Mouse (Mus musculus) layer of hippocampus, adult 8-10 months (tissue): ENCODE data around the gene Ugt1a2. TPM values are rescaled to one million over a fixed set of nuclear protein-coding genes. Genes with fewer than 3 reads are reported as not detected.
"Not testable (repeated sequence)": the region's sequence is repeated elsewhere in the genome, so short reads cannot be mapped to it uniquely, and the experiment has no call there.

ENCODE experiments used
- DNase-seq, 2 experiments: peaks; one replicate each; pipeline ENCODE4 v3.0.0; 2022; ENCODE audit warnings: low spot score in 2 of 2
- total RNA-seq, 4 experiments: library from RNA; stranded (reverse); gene quantifications; 2 replicates each; pipeline ENCODE4 v1.2.4; 2022

Gene Ugt1a2
- under 1 TPM in 1 of 4 experiments, not detected in 3; 0.53 TPM for total RNA-seq

DNA sequence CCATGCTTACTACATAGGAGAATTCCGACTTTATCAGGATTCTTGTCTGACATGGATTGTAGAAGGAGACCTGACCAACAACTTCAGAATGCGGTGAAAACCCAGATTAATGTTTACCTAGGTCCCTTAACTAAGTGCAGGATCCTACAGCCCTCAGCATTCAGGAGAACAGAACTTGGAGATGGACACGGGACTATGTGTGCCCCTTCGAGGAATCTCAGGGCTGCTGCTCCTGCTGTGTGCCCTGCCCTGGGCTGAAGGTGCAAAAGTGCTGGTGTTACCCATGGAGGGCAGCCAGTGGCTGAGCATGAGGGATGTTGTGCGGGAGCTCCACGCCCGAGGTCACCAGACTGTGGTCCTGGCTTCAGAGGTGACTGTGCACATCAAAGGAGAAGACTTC, at the start of gene Ugt1a2:
Gene Ugt1a2, plus strand, starts transcription at position 146 of the 400 bp plus-strand sequence.
- no peak for DNase-seq

DNA sequence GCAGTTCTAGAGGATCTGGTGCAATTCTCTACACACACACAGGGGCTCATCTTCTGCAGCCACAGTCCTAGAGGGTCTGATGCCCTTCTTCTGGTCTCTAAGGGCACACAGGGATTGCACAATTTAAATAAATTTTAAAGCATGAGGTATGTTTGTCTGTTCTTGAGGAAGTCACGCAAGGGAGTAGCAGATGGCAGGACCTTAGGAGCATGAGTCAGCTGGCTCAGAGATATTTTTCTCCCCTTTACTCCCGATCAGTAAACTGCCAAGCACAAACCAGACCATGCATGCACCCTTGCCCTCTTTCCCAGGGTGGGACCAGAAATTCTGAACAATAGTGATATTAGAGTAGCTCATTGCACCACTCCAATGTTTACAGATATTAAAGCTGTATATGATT, 42.0 kb upstream of the Ugt1a2 start:
- no peak for DNase-seq

DNA sequence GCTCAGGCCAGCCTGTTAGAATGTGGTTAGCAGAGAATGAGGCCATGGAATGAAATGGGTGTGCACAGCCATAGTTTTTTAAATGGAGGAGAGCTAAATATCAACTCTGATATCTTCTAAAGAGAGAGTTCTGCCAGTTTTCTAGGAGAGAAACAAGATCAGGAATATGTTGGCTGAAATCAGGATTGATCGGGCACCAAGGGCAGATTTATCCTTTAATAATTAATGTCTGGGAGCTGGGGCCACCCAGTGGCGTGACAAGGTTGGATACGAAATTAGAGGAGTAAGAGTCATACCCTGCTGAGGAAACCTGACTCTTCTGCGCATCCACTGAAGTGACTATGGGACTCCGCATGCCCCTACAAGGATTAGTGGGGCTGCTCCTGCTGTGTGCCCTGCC, 34.7 kb upstream of the Ugt1a2 start, which contains the start of gene Ugt1a5:
Gene Ugt1a5, plus strand, starts transcription at position 302 of the 400 bp plus-strand sequence.
- DNase-seq, result no peak

DNA sequence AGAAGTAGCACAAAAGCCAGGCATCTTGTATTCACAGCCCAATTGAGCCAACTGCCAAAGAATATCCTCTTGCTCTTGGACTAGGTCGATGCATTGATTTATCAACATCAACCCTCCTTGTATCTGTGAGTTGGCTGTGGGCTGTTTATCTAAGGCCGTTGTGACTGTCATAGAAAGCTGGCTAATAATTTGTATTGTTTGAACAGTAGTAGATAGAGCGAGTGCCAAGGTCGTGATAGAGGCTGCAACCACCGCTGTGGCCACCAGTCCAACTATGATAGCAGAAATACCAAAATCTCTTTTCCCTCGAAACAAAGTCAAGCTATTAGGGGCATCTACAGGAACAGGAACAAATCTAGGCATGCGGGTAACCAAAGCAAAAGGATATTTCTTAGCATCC, 28.2 kb upstream of the Ugt1a2 start:
- DNase-seq, result not testable (repeated sequence)

DNA sequence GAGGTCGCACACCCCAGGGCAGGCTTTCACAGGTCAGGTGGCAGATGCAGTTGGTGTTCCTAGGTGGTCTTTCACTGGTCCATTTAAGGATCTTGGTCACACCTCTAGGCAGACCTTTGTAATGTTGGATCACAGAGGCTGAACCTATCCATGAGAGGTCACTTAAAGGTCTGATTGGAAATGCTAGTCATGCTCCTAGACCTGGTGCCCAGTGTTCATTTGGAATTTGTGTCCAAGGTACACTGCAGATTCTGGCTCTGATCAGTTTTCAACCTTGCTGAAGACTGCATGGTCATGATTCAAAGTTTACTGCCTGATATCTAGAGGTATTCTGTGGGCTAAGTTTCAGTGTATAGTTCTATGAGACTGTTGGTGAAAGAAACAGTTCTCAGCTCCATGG, 20.7 kb upstream of the Ugt1a2 start:
- no peak for DNase-seq

DNA sequence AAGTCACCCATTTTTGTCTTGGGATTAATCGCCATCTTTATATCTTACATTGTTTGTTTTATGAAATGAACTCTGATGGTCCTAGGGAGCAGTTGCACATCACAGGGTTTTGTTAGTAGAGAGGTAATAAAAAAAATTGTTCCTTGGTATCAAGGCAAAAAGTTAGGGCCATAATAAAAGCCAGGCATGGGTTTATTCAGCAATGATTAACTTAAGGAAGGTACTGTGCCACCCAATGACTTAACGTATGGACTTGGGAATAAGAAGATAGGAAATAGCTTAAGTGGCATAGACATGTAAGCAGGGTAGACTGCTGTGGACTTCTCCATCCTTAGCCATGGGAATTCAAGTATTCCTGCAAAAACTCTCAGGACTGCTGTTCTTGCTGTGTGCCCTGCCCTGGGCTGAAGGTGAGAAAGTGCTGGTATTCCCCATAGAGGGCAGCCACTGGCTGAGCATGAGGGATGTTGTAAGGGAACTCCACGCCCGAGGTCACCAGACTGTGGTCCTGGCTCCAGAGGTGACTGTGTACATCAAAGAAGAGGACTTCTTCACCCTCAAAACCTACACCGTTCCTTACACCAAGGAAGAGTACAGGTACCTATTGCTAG, 14.0 kb upstream of the Ugt1a2 start:
- DNase-seq, result no peak

DNA sequence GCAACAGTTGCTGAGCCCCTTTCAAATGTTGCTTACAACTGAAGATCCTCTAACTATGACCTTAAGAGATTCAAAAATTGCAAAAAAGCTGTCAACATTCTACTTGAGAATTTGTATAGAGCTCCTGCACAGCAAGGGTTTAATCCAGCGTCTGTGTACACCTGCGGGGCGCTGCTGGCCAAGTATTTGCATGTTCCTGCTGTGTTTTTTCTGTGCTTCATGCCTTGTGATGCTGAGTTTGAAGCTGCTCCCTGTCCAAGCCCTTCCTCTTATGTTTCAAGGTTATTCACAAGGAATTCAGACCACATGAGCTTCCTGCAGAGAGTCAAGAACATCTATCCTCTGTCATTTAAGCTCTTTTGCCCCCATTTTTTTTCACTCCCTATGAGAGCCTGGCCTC, 8.3 kb upstream of the Ugt1a2 start:
- DNase-seq, result no peak

DNA sequence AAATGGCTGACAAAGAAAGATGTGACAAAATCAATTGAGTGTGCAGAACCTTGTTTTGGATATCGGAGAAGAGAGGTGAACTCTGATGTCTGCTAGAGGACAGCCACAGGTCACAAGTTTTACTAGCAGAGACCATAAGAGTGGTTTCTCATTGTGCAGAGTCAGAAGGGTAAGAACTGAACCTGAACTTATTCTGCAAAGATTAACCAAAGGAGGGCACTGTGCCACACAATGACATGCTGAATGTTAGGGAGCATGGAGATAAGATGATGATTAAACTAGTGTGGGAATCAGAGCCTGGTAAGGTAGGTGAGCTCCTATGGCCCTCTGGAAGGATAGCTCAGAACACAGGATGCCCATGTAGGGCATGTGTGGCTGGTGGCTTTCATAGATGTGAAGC, 4.7 kb upstream of the Ugt1a2 start:
- DNase-seq, result no peak

DNA sequence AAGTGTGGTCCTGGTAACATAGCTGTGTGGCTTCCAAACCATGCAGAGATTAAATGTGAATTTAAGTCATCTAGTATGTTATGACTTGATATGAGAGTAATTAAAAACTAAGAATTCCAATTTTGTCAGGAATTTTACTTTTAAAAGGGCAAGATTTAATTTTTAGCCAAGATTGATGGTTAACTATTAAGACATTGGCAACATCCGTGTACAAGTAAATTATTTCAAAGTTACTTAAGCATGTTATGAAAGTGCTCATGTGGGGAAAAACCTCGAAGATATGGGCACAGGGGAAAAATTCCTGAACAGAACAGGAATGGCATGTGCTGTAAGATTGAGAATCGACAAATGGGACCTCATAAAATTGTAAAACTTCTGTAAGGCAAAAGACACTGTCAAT, 3.0 kb upstream of the Ugt1a2 start:
- DNase-seq, result no peak

DNA sequence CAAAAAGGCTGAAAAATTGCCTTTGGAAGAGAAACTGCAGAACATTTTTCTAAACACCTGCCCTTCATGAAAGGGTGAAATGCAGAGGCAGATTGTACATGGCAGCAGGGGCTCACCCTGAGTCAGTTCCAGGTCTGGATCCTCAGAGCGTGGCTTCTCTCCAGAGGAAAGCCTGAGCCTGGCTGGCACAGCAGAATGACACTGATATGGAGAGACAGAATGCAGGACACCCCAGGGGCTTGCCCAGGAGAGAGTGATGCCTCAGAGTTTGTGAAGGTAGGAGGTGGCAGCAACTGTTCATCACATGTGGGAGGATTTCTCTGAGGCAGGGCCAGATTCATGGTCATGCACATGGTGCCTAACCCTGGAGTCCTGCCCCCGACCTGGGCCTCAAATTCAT, 405 bp upstream of the Ugt1a2 start:
- no peak for DNase-seq

DNA sequence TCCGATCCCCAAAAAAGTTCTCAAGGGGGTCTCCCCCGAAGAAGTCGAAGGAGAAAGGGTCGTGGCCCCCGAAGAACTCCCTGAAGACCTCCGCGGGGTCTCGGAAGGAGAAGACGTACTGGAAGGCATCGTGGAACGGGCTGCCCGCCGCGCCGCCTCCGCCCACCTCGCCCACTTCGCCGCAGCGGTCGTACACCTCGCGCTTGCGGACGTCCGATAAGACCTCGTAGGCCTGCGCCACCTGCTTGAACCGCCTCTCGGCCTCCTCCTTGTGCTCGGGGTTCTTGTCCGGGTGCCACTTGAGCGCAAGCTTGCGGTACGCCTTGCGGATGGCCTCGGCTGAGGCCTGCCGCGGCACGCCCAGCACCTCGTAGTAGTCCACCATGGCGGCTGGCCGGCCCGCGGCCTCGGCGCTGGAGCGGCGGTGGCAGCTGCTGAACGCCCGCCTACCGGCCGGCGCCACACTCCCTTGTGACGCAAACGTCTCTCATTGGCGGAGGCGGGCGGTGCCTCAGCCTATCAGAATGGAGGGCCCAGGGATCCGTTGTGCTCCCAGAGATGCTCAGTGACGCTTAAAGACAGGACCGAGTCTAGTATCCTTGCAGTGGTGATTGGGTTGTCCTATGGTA, 5.0 kb downstream of the Ugt1a2 start, which contains the start of gene Dnajb3:
Gene Dnajb3, minus strand, starts transcription at position 489 of the 629 bp plus-strand sequence.
- peak; percentile 78 to 82 for DNase-seq

DNA sequence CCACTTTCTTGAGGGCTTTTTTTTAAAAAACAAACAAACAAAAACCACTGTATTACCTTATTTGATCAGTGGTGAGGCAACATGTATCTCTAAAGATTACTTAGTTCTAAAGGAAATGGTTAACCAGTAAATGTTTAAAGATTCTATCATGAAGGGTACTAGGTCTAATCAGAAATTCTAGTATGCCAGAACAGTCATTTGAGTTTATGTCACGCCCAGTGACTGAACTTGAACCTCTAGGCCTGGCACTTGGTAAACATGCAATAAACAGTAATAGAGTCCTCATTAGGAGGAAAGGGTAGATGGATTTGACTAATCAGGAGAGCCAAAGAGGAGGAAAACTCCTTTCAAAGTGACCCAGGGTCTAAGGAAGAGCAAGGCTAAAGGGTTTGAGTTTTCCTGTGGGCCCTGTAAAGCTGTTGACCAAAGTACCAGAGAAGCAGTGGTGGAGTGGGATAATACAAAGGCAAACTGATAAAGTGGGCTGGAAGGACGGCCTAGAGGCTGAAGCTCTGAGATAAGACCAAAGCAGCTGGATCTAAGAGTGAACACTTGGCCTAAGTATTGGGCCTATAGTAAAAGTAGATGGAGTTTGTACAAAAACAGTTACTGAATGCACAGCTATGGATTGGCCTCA, 6.6 kb downstream of the Ugt1a2 start:
- no peak for DNase-seq

DNA sequence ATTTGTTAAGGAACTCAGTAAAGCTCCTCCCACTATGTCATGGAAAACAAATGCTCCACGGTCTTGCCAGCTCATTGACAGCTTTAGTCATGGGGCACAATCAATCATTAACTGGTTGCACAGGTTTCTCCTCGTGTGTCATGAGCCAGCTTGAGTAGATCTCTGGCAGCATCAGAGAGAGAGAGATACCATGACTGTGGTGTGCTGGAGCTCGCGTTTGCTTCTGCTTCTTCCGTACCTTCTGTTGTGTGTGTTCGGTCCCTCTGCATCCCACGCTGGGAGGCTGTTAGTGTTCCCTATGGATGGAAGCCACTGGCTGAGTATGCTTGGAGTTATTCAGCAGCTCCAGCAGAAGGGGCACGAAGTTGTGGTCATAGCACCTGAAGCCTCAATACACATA, 11.4 kb downstream of the Ugt1a2 start, which contains the start of gene Ugt1a1:
Gene Ugt1a1, plus strand, starts transcription at position 148 of the 400 bp plus-strand sequence.
- no peak for DNase-seq

DNA sequence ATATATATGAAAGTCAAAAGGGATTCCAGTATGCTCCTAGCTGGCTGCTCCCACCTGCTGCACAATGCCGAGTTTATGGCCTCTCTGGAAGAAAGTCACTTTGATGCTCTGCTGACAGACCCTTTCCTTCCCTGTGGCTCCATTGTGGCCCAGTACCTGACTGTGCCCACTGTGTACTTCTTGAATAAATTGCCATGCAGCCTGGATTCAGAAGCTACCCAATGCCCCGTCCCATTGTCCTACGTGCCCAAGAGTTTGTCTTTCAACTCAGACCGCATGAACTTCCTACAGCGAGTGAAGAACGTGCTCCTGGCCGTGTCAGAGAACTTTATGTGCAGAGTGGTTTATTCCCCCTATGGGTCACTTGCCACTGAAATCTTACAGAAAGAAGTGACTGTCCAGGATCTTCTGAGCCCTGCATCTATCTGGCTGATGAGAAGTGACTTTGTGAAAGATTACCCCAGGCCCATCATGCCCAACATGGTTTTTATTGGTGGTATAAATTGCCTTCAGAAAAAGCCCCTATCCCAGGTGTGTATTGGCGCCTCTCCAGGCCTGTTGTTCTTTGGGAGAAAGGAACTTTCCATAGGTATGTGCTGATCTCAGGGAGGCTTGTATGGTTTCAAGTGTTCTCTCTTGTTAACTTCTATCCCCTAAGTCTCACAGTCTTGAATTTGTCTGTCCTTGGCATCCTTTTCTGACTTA, 12.1 kb downstream of the Ugt1a2 start:
- no peak for DNase-seq

DNA sequence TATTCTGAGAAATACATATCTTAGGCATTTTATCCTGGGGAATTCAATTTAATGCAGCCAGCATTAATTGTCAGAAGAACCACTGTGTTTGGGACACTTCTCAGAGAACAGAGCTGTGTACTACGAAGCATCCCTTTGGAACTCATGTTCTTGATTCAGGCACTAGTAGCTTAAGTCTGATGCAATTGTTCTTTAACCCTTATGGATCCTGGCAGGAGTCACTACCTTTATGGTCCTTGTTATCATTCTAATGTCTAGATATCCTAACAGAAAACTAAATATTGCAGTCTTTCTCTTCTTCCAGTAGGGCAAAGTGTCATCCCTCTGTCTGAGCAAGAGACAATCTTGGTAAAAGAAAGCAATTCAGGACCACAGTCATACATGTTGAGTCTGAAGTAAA, 12.7 kb downstream of the Ugt1a2 start:
- no peak for DNase-seq

DNA sequence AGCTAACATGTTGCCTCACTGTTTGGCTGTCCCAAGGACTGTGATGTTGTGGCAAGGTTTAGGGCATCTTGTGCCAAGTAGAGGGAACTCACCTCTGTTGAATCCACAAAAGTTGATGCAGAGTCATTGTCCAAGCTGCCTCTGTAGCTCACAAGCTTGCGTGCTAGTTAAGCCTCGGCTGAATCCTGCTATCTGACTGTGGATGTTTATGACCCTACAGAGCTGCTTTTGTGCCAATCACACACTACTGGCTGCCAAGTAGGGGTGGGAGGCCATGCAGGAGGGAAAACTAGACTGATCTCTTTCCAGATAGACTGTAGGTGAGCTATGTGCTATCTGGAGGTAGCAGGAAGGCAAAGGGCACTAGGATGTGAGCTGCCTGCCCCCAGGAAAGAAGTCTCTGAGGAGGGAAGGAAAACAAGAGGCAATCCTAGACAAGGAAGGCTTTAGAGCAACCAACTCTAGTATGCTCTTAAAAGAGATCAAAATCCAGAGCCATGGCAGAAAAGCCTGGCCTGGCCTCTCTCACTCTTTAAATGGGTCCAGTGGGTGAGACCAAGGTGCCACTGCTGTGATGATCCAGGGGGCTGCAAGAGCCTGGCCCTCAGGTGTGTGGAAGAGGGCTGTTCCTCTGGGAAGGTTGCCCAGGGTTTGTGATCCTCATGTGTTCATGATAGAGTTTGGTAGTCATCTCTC, 13.5 kb downstream of the Ugt1a2 start:
- no peak for DNase-seq

DNA sequence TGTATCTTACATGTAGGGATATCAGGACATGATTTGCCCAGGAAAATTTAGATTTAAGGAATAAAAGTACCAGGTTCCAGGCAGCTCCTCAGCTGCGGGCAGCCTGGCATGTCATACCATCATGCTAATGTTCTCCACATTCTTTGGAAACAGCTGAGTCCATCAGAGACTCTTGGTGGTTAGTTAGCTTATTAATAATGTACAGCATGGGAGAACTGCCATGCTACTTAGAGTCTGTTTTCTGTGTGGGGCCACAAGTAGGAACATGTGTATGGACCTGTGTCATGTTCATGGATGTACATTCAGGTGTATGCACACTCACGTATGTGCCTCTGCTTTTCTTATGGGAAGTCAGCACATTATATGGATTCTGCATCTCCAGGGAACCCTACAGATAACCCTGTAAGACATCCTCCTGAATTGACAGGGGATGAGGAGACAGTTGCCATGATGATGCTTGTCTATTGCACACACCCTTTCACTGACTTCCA, 14.1 kb downstream of the Ugt1a2 start:
- peak in 1 of 2 experiments; percentile 5 for DNase-seq

DNA sequence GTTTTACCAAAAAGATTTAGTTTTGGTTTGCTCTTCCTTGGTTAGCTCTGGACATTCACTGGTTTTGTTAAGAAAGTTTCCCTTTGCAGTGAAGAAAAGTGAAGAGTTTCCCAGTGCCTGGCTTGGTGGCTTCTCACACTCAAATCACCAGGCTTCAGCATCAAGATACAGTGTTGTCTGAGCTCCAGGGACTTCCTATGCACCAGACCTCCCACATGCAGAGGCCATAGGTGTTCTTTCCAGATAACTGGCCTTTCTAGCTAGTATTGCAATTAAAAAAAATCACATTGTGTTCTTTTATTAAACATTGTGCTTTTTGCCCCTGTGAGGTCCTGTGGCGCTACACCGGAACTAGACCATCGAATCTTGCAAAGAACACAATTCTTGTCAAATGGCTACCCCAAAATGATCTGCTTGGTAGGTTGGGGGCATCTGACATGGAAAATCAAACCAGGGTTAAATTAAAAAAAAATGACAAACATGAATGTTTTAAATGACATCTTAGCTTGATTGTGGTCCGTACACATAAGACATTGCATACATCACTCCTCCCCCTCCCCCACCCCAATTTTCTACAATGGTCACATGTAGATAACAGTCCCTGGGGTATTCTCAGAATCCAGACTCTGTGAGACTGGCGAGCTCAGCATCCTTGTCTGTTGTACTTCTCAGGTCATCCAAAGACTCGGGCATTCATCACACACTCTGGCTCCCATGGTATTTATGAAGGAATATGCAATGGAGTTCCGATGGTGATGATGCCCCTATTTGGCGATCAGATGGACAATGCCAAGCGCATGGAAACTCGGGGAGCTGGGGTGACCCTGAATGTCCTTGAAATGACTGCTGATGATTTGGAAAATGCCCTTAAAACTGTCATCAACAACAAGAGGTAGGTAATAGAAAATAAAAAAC, 15.3 kb downstream of the Ugt1a2 start:
- DNase-seq, result no peak

DNA sequence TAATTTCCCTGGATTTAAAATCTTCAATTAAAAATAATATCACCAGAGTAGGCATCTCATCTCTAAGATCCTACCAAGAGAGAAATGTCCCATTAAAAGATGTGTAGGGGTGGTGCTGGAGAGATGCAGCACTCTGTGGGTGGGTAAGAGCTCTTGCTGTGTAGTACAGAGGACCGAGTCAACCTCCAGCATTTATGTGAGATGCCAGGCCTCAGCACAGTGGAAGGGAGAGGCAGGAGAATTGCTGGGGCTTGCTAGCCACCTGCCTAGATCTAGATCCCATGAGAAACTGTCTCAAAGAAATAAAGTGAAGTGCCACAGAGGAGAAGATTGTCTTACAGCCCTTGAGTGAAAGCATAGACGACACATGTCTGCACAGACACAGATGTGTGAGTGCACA, 16.1 kb downstream of the Ugt1a2 start:
- no peak for DNase-seq

DNA sequence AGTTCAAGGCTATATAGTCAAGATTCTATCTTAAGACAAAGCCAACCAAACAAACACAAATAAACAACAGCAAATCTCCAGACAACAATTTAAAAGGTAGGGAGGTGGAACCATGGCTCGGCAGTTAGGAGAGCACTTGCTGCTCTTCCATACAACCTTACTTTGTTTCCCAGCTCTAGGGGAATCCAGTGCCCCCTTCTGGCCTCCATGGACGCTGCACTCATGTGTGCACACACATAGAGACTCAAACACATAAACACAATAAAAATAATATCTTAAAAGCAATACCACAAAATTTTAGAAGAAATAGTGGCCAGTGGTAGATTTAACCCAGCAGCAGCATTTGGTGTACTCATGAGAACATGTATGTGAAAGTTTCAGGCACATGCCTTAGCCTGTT, 16.7 kb downstream of the Ugt1a2 start:
- no peak for DNase-seq
